Mouse (Mus musculus) midbrain, postnatal 0 days (tissue): ENCODE results near the gene Gm20388. TPM values are rescaled to one million over a fixed set of nuclear protein-coding genes. Genes with fewer than 3 reads are reported as not detected.

Experiments used
- ATAC-seq: fragments of 200-750 bp; cut with Nextera tagmentation; 2 replicates; pipeline ENCODE4 v1.8.0; 2017; ENCODE audit warnings: moderate number of reproducible peaks, mild to moderate bottlenecking, moderate TSS enrichment, moderate library complexity; ENCODE audit not compliant: low FRiP score
- DNase-seq: peaks from one replicate; pipeline ENCODE4 v3.0.0-alpha.2; 2015; ENCODE audit warnings: low spot score
- H3K27ac ChIP-seq: fragments of 300-500 bp; sonication (generic); 2 replicates; pipeline ENCODE4 v1.5.1; 2014; ENCODE audit warnings: low read depth, mild to moderate bottlenecking, low read length, mixed read lengths
- H3K27me3 ChIP-seq: fragments of 300-500 bp; sonication (generic); 2 replicates; pipeline ENCODE4 v1.6.1; 2014; ENCODE audit warnings: low read length, control low read depth, mixed read lengths; ENCODE audit not compliant: insufficient read depth
- H3K36me3 ChIP-seq: fragments of 300-500 bp; sonication (generic); 2 replicates; pipeline ENCODE4 v1.6.1; 2014; ENCODE audit warnings: low read length, control low read depth, mixed read lengths; ENCODE audit not compliant: insufficient read depth
- H3K4me1 ChIP-seq: fragments of 300-500 bp; sonication (generic); 2 replicates; pipeline ENCODE4 v1.6.1; 2014; ENCODE audit warnings: mild to moderate bottlenecking, control low read depth, antibody characterized with exemption, low read length, mixed read lengths; ENCODE audit not compliant: insufficient read depth
- H3K4me2 ChIP-seq: fragments of 300-500 bp; sonication (generic); 2 replicates; pipeline ENCODE4 v1.6.1; 2014; ENCODE audit warnings: low read depth, mild to moderate bottlenecking, low read length, mixed read lengths; ENCODE audit not compliant: poor library complexity, severe bottlenecking
- H3K4me3 ChIP-seq: fragments of 300-500 bp; sonication (generic); 2 replicates; pipeline ENCODE4 v1.5.1; 2014; ENCODE audit warnings: low read depth, mild to moderate bottlenecking, low read length, moderate library complexity
- H3K9ac ChIP-seq: fragments of 300-500 bp; sonication (generic); replicated peaks from 2 replicates; pipeline ENCODE4 v1.6.1; 2014; ENCODE audit warnings: mild to moderate bottlenecking, low read length, moderate library complexity, mixed read lengths; ENCODE audit not compliant: poor library complexity, severe bottlenecking
- H3K9me3 ChIP-seq: fragments of 300-500 bp; sonication (generic); 2 replicates; pipeline ENCODE4 v1.6.1; 2016; ENCODE audit warnings: low read length, control low read depth
- CTCF ChIP-seq: IDR thresholded peaks from 2 replicates; pipeline ENCODE4 v1.5.1; 2016; ENCODE audit warnings: antibody characterized with exemption, mild to moderate bottlenecking
- WGBS: fragments of 180-500 bp; shearing (Covaris S2); extraction: QIAGEN DNeasy Blood & Tissue Kit; methylation state at CpG from one replicate; pipeline ENCODE4 v1.1.7; 2014; 5-methylcytosine and 5-hydroxymethylcytosine counted together
- polyA plus RNA-seq: library from polyadenylated mRNA; unstranded; fragments of >200 nt; fragmentation: Nextera tagmentation; extraction: Ambion mirVana; gene quantifications from 2 replicates; pipeline ENCODE4 v1.2.1, GENCODE M21; 2015
- total RNA-seq: library from RNA; depleted of rRNA; stranded (reverse); fragments of >200 nt; gene quantifications from 2 replicates; pipeline ENCODE4 v1.2.3, GENCODE M21; 2014

The Gm20388 gene
- total and polyA plus RNA-seq, 2 experiments from 2014 or later, result 74.2 TPM; not detected in 1

DNA sequence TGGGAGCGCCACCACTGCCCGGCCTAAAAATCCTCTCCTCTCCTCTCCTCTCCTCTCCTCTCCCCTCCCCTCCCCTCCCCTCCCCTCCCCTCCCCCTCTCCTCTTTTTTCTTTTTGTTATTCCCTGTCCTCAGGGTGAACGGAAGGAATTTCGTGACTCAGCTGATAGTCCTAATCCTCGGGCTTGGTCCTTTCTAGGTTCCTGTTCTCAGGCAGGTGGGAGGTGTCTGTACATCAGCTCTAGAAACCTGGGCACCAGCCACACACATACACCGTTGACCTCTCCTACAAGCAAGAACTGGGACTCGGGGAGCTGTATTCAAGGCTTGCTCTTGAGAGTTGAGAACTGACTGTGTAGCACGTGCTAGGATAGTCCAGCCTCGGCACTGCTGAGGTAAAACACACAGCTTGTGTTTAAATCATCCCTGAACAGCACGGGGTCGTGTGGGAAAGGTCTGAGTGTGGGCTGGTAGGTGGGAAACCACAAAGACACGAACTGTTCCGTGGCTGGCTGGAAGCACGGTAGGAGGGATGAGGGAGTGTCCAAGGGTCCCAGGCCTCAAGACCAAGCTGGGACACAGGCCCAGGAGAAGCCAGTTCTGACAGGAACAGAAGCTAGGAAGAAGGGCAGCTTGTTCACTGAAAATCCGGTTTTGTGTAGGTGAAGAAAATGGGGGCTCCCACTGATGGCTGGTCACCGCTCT is 620.5 kb downstream of the Gm20388 start:
- no peak for TF ChIP-seq CTCF
- Histone ChIP-seq H3K36me3 (no peaks in the 10 kb centered on the region), H3K4me2 (no peak overlapping the region), H3K4me1 (peaks cover 26% of the 10 kb centered on the region; the same call in 1 of the 2 replicates), H3K9me3 (no peaks in the 10 kb centered on the region), H3K9ac (no peak overlapping the region), H3K4me3 (no peak overlapping the region), H3K27me3 (no peaks in the 10 kb centered on the region), H3K27ac (no peak overlapping the region)
- 60% methylated on average over 15 of the region's 16 CpGs for WGBS
- ATAC-seq (no peak), DNase-seq (no peak)

DNA sequence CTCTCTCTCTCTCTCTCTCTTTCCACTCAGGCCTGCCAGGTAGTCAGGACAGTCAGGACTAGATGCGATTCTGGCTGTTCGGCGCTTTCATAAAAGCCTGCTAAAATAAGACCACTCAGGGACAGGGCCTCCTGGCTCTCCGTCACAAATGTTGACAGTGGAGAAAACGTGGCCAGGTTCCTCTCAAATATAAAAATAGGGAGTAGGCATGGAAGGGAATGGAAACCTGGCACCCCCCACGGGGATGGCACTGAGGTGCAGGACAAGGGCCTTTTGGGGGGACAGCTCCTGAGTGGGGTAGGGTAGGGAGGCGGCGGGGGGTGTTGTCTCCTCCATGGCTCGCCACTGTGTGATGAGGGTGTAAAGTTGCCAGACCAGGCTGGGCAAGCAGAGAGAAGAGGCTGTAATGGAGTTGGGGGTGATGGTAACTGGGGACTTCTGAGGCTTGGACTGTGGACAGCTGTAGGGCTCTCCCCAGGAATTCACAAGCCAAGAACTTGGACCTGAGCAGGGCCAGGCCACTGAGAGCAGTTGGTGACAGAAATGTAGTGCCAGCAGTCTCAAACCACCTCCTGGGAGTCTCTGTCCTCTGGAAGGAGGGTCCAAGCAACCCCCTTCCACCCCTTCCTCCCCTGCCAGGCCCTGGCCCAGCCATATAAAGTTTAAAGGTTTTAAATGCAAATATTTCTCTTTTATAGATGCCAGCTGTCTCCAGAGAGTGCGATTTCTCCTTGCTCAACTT is 621.3 kb downstream of the Gm20388 start:
- ATAC-seq (no peak), DNase-seq (peak; percentile 58)
- Histone ChIP-seq H3K27me3 (no peaks in the 10 kb centered on the region), H3K4me2 (no peak overlapping the region), H3K9ac (no peak overlapping the region), H3K4me1 (peaks cover 27% of the 10 kb centered on the region; the same call in 1 of the 2 replicates), H3K9me3 (no peaks in the 10 kb centered on the region), H3K27ac (no peak overlapping the region; the same call in 1 of the 2 replicates), H3K4me3 (no peak overlapping the region), H3K36me3 (no peaks in the 10 kb centered on the region)
- 52% methylated on average over 10 of the region's 10 CpGs for WGBS
- TF ChIP-seq CTCF, result no peak

DNA sequence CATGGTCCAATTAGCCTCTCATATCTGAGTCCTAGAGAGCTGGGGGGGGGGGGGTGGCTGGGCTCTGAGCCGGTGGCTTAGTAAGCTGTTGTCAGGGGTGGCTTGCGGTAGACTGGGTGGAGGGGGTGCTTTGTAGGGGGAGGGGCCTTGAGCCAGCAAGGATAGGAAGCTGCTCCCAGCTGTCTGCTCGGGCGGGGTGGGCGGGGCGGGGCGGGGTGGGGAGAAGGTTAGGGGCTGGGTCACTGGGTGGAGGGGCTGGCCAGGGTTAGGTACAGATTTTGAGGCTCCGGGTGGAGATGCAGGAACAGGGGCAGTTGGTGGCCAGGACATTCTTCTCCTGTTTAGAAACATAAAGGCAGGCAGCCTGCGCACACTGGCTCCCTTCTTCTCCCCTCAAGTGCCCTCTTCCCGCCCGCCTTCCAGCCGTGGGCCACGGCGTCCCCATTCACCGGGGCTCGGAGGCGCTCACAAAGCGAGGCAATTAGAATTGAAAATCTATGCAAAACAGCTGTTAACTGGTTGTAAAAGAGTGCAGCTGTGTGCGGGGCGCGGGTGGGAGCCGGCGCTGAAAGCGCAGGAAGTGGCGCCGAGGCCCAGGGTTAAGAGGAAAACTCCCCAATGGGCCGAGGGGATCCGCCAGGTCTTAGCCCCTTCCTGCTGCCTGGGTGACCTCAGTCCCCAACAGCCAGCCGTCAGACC is 622.0 kb downstream of the Gm20388 start:
- Histone ChIP-seq H3K4me1 (peaks cover 30% of the 10 kb centered on the region; the same call in 1 of the 2 replicates), H3K9me3 (no peaks in the 10 kb centered on the region), H3K27me3 (no peaks in the 10 kb centered on the region), H3K4me2 (peak overlapping the region; percentile 33; the same call in 1 of the 2 replicates), H3K27ac (peak overlapping the region; percentile 18), H3K4me3 (no peak overlapping the region), H3K36me3 (no peaks in the 10 kb centered on the region), H3K9ac (no peak overlapping the region)
- TF ChIP-seq CTCF, result no peak
- WGBS, result 7% methylated on average over 29 of the region's 29 CpGs
- no peak for ATAC-seq
- peak; percentile 50 for DNase-seq

DNA sequence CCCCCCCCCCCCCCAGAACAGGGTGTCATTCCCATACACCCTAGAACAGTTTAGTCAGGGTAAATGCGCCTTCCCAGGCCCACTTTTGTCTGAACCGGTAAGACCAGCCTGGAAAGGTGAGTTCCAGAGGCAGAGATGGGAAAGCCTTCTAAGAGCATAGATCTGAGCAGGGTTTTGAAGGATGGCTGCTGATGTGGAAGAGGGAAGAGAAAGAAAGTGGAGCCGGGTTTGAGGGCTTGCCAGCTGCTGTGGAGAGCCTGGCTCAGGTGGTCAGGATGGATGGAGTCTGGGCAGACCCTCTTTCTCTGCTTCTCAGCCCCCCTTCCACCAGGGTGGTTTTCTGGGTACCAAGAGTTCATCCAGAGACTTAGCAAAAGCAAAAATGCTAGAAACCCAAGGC is 622.7 kb downstream of the Gm20388 start:
- peaks cover 31% of the 10 kb centered on the region for H3K4me1 ChIP-seq
- WGBS, result 40% methylated on average over 3 of the region's 3 CpGs

DNA sequence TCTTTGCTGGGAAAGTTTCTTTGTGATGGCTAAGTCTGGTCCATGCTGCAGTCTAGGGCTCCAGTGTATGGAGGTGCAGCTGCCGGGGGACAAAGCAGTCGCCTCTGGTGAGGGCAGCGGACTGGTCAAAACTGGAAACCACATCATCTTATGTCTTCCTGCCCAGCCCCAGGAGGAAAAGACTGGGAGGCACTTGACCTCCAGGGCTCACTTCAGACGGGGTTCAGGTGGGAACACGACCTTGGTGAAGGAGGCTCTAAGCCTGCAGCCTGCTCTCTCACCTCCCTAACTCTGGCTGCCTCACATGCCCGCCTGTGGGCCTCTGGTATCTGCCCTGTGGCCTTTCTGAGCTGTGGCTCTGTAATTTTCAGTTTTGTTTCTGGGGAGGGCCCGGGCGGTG is 623.4 kb downstream of the Gm20388 start:
- Histone ChIP-seq H3K9me3 (no peaks in the 10 kb centered on the region), H3K27me3 (no peaks in the 10 kb centered on the region), H3K4me3 (no peak overlapping the region), H3K36me3 (no peaks in the 10 kb centered on the region), H3K4me1 (peaks cover 37% of the 10 kb centered on the region), H3K4me2 (no peak overlapping the region), H3K27ac (no peak overlapping the region), H3K9ac (no peak overlapping the region)
- DNase-seq (no peak), ATAC-seq (no peak)
- whole genome bisulfite sequencing, result 39% methylated on average over 8 of the region's 8 CpGs
- no peak for TF ChIP-seq CTCF

More for the DNA sequence above, 622.7 kb downstream of the Gm20388 start:
- H3K4me2 ChIP-seq, result peak overlapping the region; percentile 33; the same call in 1 of the 2 replicates
- no peaks in the 10 kb centered on the region for H3K9me3 ChIP-seq
- H3K36me3 ChIP-seq, result no peaks in the 10 kb centered on the region
- DNase-seq (no peak), ATAC-seq (no peak)
- H3K27ac ChIP-seq, result no peak overlapping the region
- TF ChIP-seq CTCF, result no peak
- H3K27me3 ChIP-seq, result no peaks in the 10 kb centered on the region
- no peak overlapping the region for H3K4me3 ChIP-seq
- H3K9ac ChIP-seq, result no peak overlapping the region
